Mouse (Mus musculus): ENCODE results near the gene Ccdc167. TPM values are rescaled to one million over a fixed set of nuclear protein-coding genes. Genes with fewer than 3 reads are reported as not detected.
"Not testable (repeated sequence)": the region's sequence is repeated elsewhere in the genome, so short reads cannot be mapped to it uniquely, and the experiment has no call there.

Ccdc167 gene
- polyA plus RNA-seq, 1 experiment = 5.2 TPM

- no peak for DNase-seq (ENCODE audit: low read depth, low spot score)
Measured at GRCm38 (mm10) chr17:29724610-29725009, 7.8 kb upstream of the Ccdc167 start.

DNA sequence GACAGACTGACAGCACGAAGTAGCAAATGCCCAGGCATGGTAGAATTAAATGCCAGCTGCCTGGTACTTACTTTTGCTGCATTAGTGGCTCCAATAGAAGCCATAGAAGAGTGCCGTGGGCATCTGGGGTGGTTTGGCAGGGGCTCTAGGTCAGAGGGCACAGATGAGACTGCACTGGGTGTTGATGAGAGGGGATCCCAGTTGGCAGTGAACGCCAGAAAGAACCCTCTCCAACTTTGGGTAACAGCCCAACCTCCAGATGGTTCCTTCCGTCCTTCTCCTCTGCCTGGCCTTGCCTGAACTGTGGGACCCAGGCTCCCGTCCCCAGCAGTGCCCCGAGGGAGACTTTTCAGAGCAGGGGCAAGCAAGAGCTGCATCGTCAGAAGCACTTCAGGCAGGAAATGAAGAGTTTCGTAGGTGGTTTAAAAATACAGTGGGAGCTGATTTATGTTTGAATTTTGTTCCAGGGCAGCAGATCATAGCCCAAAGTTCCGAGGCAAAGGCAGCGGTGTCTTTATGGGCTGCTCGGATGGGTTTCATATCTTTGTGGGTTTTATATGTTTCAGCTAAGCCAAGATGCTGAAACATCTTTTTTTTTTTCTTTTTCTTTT lies 4.0 kb upstream of the Ccdc167 start:
- DNase-seq (ENCODE audit: low read depth, low spot score) = no peak
- WGBS = 69% methylated on average over 11 of the region's 11 CpGs

More at GRCm38 (mm10) chr17:29724610-29725009, 7.8 kb upstream of the Ccdc167 start:
- WGBS = 42% methylated on average over 6 of the region's 6 CpGs

DNA sequence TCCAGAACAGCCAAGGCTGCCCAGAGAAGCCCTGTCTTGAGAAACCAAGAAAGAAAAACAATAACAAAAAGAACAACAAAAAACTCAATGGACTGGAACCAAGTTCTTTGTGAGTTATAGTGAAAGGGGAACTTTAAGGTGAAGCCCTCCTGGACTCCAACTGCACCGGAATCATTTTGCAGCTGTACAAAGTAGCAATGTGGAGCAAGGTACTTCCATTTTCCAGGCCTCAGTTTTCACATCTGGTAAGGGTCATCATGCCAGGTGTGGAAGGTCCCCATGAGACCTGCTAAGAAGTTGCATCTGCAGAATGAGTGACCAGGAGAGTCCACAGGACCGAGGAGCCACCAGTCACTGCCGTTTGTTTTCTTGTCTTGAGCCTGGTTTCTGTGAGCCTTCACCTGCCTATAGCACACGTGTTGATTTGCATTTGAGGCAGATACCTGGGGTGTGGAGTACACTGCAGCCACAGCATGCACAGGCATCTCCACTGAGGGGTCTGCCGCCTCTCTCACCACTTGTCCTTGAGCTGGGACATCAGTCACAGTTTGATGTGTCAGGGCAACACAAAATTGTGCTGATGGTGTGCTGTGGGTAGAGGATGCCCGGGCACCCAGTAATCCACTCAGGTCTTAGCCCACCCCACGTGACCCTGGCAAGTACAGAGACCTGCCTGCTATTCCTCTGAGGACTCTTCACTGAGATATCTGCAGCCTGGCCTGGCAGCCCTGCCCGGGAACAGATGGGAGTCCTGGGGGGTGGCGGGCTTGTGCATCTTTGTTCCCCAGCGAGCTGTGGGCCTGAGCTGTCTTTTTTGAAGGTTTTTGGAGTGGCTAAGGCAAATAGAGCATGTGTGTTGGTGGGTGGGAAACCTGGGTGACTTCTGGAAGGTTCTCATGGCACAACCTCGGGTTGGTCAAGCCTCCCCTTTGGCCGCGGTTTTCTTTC lies 3.1 kb upstream of the Ccdc167 start:
- WGBS = 79% methylated on average over 13 of the region's 13 CpGs

DNA sequence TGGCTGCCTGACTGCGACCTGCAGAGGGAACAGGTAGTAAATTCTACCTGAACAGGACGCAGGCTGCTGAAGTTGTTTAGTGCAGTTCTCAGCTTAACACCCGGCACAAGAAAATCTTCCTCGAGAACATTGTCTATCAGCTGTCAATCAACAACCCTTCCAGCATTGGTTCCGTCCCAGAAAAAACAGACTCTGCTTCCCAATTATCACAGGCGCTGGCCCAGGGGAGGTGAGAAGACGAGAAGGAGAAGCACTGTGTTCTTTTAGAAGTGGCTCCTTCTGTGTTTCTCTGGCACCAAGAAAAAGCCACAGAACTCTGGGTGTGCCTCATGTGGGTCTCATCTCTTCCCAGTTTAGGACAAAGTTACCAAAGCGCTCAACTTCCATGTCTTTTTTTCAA lies 1.8 kb upstream of the Ccdc167 start:
- 88% methylated on average over 8 of the region's 8 CpGs for whole genome bisulfite sequencing
- no peak for DNase-seq (ENCODE audit: low read depth, low spot score)

More for the DNA sequence above, 3.1 kb upstream of the Ccdc167 start:
- DNase-seq (ENCODE audit: low read depth, low spot score) = no peak

GRCm38 (mm10) chr17:29713734-29714133 lies 3.1 kb downstream of the Ccdc167 start:
- 96% methylated on average over 4 of the region's 4 CpGs for WGBS
- DNase-seq (ENCODE audit: low read depth, low spot score) = not testable (repeated sequence)

- DNase-seq (ENCODE audit: low read depth, low spot score) = no peak
- 35% methylated on average over 7 of the region's 7 CpGs for WGBS
Measured at GRCm38 (mm10) chr17:29712565-29712964, 4.3 kb downstream of the Ccdc167 start.

- 60% methylated on average over 8 of the region's 8 CpGs for WGBS
- DNase-seq (ENCODE audit: low read depth, low spot score) = no peak
Measured at GRCm38 (mm10) chr17:29711745-29712431, 5.0 kb downstream of the Ccdc167 start.

DNA sequence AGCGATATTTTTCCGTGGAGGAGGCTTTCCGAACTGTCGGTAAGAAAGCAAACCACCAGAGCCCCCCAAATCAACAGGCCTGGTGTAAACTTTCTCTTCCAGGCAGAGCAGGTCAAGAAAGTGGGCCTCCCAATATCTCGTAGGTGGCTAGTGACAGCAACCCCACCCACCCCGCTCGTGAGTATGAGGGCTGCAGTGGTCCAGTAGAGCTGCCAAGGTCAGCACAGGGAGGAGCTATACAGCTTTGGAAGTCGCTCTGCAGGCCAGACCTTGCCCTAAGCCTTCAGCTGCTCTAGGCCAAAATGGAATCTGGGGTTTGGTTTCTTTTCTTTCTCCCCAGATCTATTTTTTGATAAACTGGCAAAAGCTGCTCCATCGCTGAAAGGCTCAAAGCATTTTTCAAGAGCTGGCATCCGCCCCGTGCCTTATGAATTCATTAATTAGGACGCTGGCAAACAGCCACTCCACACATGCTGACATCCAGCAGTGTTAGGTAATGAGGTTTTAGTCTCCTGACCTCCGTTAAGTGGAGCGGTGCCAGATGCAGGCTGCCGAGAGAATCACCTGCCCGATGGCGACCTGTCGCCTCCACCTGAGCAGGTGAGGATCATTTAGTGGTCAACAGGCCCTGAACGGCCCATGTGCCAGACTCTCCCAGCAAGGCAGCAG lies 5.6 kb downstream of the Ccdc167 start:
- 64% methylated on average over 19 of the region's 19 CpGs for WGBS
- no peak for DNase-seq (ENCODE audit: low read depth, low spot score)

DNA sequence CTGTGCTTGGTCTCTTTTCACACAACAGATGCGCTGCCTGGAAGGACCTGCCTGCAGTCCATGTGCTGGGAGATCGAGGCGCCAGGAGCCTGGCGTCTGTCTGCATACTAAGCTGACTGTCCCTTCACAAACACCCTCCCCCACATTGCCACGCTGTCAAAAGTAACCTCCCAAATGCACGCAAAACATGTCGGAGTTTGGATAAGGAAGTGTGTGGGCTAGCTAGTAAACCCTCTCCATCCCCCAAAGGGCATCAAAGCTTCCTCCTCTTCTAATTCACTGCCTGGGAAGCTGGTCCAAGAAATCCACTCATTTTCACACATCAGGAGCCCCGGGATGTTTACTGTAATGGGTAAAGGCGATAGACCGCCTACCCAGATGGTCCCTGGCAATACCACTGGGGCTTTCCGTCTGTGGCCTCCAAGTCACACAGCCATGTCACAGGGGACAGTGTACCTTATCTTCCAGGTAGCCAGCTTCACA lies 6.2 kb downstream of the Ccdc167 start:
- WGBS = 84% methylated on average over 11 of the region's 11 CpGs
- no peak for DNase-seq (ENCODE audit: low read depth, low spot score)

- no peak for DNase-seq (ENCODE audit: low read depth, low spot score)
- 75% methylated on average over 5 of the region's 5 CpGs for WGBS
Measured at GRCm38 (mm10) chr17:29708783-29709182, 8.1 kb downstream of the Ccdc167 start.

DNA sequence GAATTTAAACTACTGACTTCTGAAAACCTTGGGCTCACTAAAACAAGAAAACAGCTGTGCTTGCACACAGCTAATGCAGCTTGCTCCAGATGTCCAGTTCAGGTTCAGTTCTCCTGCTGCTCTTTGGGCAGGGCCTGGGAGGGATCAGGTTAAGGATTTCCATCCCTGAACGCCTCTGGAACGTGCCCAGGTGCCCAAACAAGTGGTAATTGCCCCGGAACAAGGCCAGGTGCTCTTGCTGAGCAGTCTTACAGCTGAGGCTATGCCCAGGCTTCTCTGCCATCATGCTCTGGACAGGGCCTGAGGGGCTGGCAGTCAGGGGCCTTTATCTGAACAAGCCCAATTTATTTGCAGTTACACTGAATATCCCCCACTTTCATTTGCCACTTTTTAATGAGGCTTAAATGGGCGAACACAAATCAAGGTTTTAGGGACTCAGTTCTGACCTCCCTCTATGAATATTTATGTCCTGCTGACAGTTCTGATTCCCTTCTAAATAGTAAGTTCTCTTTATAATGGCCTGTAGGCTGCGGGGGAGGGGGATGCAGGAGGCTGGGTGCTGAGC lies 9.8 kb downstream of the Ccdc167 start:
- DNase-seq (ENCODE audit: low read depth, low spot score) = no peak
- WGBS = 47% methylated on average over 5 of the region's 5 CpGs

DNA sequence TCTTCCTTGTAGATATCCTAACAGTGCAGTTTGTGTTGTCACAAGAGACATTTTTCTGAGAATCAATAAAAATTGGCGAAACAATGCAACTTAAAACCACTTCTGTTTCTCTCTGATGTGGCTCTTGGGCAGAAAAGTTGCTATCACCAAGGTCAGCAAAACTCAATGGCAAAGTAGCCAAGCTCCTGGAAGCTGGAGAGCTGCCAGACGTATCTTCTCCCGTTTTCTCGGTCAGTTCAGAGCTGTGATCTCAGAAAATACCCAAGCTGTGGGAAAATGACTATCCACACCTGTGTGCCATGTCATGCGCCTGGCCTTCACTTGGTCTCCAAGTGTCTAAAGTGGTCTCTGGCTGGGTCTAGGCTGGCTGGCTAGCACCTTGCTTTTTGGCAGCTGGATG lies 11.0 kb downstream of the Ccdc167 start:
- WGBS = 77% methylated on average over 5 of the region's 5 CpGs
- no peak for DNase-seq (ENCODE audit: low read depth, low spot score)

DNA sequence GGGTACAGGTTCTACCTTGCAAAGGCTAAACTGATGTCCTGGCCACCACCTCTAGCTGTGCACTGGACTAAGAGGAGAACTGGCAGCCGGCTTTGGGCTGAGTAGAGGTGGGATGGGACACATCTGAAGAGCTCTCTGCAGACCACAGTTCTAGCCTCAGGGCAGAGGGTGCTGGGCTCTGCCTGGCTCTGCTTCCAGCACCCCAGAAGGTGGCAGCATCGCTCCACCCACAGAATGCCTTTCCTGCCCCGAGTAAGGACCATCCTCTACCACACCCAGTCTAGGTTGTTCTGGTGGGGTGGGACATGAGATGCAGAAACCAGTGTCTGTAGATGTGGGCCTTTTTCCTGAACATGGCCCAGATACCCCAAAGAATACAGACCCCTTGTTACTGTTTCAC lies 12.1 kb downstream of the Ccdc167 start:
- 42% methylated on average over 3 of the region's 3 CpGs for WGBS
- DNase-seq (ENCODE audit: low read depth, low spot score) = no peak

DNA sequence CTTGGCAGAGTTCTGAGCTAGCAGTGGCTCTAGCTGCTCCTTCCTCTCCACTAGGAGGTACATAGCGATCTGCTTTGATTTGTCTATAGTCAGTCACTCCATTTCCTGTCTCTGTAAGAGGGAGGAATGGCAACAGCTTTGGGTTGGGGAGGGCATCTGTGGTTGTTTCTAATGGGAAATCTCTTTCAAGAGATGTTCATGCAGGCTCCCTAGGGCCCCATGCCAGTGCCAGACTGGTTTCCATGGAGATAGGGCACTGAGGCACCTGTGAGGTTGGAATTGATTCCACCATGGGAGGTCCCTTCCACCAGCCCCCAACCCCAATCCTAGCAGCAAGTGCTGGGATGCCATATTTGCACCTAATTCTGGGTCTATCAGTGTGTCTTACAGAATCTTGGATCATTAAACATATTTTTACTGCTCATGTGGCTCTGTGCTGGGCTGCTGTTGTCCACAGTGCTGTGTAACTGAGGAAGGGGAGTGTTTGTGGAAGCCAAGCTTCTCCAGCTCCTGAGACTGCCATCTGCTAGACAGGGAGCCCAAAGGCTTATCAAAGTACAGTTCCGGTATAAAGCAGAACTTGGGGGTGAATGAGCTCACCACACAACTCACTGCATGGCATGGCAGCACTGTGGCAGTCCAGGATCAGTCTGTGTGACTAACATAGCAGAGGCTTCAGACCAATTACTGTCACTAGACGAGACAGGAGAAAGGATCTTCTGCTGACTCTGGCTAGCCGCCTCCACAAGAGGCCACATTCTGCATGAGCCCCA lies 13.7 kb downstream of the Ccdc167 start:
- DNase-seq (ENCODE audit: low read depth, low spot score) = no peak
- WGBS = 84% methylated on average over 4 of the region's 4 CpGs

GRCm38 (mm10) chr17:29700573-29700972 lies 16.3 kb downstream of the Ccdc167 start:
- DNase-seq (ENCODE audit: low read depth, low spot score) = no peak
- 86% methylated on average over 7 of the region's 7 CpGs for WGBS

- no peak for DNase-seq (ENCODE audit: low read depth, low spot score)
- WGBS = 93% methylated on average over 6 of the region's 6 CpGs
Measured at GRCm38 (mm10) chr17:29698421-29698820, 18.4 kb downstream of the Ccdc167 start.

- 93% methylated on average over 8 of the region's 8 CpGs for WGBS
- no peak for DNase-seq (ENCODE audit: low read depth, low spot score)
Measured at GRCm38 (mm10) chr17:29696940-29697339, 19.9 kb downstream of the Ccdc167 start.

GRCm38 (mm10) chr17:29694516-29694915 lies 22.3 kb downstream of the Ccdc167 start:
- no peak for DNase-seq (ENCODE audit: low read depth, low spot score)
- 88% methylated on average over 4 of the region's 4 CpGs for WGBS

GRCm38 (mm10) chr17:29693571-29693970 lies 23.3 kb downstream of the Ccdc167 start:
- no peak for DNase-seq (ENCODE audit: low read depth, low spot score)
- 61% methylated on average over 2 of the region's 2 CpGs for WGBS
